Mouse (Mus musculus): ENCODE measurements around the gene Gdi2.
A peak's percentile ranks its signal among the peaks of the same experiment; 100 is the strongest.

Gene Gdi2

GRCm38 (mm10) chr13:3547410-3547809, 9.5 kb downstream of the Gdi2 start:
- no peak for DNase-seq (ENCODE audit: low spot score in 2 of 2)

GRCm38 (mm10) chr13:3547856-3548255, 10.0 kb downstream of the Gdi2 start:
- no peak for DNase-seq (ENCODE audit: low spot score in 2 of 2)

- no peak for DNase-seq (ENCODE audit: low spot score in 2 of 2)
Measured at GRCm38 (mm10) chr13:3563130-3563529, 25.3 kb downstream of the Gdi2 start.

- no peak for DNase-seq (ENCODE audit: low spot score in 2 of 2)
Measured at GRCm38 (mm10) chr13:3563953-3564352, 26.1 kb downstream of the Gdi2 start.

GRCm38 (mm10) chr13:3590789-3591188, 52.9 kb downstream of the Gdi2 start:
- DNase-seq (ENCODE audit: low spot score in 2 of 2) = no peak

GRCm38 (mm10) chr13:3594311-3594710, 56.4 kb downstream of the Gdi2 start:
- no peak for DNase-seq (ENCODE audit: low spot score in 2 of 2)

- no peak for DNase-seq (ENCODE audit: low spot score in 2 of 2)
Measured at GRCm38 (mm10) chr13:3596232-3596631, 58.4 kb downstream of the Gdi2 start.

GRCm38 (mm10) chr13:3609780-3610117, 71.9 kb downstream of the Gdi2 start:
- DNase-seq (ENCODE audit: low spot score in 2 of 2) = no peak

GRCm38 (mm10) chr13:3610118-3610794, 72.4 kb downstream of the Gdi2 start:
- peak; percentile 53 to 54 for DNase-seq (ENCODE audit: low spot score in 2 of 2)

- DNase-seq (ENCODE audit: low spot score in 2 of 2) = peak; percentile 98 to 99
Measured at GRCm38 (mm10) chr13:3610795-3611438, 73.1 kb downstream of the Gdi2 start, which contains the start of gene Fam208b. TSS of gene Fam208b (minus strand) at chr13:3611108.
